Mouse (Mus musculus) urinary bladder, adult 2 months (tissue): ENCODE data around the gene Tbc1d30. TPM values are rescaled to one million over a fixed set of nuclear protein-coding genes. Genes with fewer than 3 reads are reported as not detected.

Source experiments
- DNase-seq: peaks from one replicate; pipeline ENCODE4 v3.0.0; 2022; ENCODE audit warnings: low spot score
- polyA plus RNA-seq: library from polyadenylated mRNA; depleted of rRNA; stranded (reverse); fragments of >200 nt; gene quantifications from 2 replicates; pipeline ENCODE4 v1.2.3, GENCODE M21; 2012; rRNA removed

Tbc1d30 gene
- polyA plus RNA-seq, 1 experiment = 8.4 TPM

DNA sequence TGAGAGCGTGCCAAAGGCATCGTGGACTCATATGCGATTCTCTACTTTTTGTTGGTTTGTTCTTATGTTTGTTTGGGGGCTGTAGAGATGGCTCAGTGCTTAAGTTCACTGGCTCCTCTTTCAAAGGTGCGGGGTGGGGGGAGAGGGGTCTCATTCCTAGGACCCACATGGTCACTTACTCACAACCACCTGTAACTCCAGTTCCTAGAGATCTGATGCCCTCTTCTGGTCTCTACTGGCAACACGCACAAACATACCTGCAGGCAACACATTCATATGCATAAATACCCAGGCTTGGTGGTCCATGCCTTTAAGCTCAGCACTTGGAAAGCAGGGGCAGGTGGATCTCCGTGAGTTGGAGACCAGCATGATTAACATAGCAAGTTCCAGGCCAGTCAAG is 125.4 kb downstream of the Tbc1d30 start:
- no peak for DNase-seq

DNA sequence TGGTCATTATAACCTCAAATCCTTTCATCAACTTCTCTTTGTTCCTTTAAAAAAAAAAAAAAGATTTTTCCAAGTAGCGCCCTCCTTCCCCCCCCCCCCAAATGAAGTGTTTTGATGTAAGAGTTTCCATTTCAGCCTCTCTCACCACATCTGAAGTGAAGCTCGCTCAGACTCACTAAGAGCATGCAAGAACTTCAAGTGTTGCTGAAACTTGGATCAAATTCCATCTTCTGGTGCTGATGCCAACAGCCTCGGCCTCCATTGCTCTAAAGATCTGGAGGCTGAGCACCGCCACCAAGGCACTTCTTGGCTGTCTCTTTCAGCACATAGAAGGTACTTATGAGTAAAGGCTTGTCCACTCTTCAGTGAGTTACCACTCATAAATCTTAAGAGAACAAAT is 128.2 kb downstream of the Tbc1d30 start:
- DNase-seq = no peak

DNA sequence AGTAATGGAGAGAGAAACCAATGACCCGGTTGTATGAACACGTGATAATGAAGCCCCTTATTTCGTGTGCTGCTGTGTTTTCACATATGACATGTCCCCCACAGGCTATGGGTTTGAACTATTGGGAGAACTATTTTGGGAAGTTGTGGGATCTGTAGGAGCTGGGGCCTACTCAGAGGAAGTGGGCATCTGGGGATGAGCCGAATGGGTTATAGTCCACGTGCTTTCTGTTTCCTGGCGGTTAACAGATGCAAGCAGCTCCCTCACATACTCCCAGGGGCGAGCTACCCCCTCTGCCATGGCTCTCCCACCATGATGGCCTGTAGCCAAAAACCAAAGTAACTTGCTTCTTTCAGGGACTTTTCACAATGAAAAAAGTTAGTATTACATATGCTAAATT is 132.5 kb downstream of the Tbc1d30 start:
- no peak for DNase-seq

DNA sequence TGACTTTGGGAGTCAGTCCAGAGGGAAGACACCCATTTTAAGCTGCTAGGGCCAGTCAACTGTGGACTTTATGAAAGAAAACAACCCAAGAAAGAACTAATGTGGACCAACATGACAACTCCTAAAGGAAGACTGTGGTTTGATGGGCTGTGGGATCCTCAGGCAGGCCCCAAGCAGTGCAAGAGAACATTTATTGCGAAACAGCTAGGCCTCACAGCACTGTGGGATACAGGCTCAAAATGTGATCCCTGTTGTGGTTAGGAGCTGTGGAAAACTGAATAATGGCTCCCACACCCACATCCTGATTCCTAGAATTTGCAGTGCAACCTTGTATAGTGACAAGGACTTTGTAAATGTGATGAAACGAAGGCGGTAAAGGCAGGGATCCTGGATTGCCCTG is 134.3 kb downstream of the Tbc1d30 start:
- no peak for DNase-seq

Other genes starting within 250 kb of the Tbc1d30 start
- 48.3 and 80.7 TPM in 2 replicates for gene Gns, start 13.8 kb upstream of the Tbc1d30 start, polyA plus RNA-seq
- 106 and 139 TPM in 2 replicates for gene Rassf3, start 125.1 kb upstream of the Tbc1d30 start, polyA plus RNA-seq
- gene Tbk1, start 235.5 kb upstream of the Tbc1d30 start, polyA plus RNA-seq = 30.6 and 35.6 TPM in 2 replicates